Mouse (Mus musculus): ENCODE data around the gene Pot1b.

Pot1b gene

DNA sequence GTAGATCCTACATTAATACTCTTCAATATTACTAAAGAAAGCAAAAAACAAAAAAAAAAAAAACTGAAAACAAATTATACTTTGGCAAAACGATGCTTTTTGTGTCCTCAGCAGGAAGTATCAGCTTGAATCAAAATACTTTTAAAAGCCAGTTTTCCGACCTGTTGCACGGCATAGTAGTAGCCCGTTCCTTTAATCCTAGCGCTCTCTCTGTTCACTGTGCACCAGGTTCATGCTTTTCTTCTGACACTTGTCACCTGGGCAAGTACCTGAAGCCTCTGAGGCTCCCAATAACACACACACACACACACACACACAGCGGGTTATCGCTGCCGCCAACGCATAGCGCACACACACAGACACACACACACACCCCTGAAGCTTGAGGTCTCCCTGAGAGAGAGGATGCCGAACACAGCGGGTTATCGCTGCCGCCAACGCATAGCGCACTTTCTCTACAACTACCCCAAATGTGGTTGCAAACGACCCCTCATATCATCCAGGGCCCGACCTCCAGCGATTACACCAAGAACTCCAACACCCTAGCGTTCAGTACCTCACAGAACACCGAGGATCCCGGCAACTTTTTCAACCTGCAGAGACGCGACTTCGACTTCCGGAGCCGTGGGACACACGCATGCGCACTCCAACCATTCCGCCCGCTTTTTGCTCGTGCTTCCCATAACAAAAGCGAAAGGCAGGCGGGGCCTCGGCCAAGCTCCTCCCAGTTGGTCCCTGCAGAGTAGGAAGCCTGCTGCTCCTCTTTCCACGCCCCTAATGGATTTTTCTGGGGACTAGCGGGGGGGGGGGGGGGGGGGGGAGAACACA, at the start of gene Pot1b:
Gene Pot1b (minus strand): TSS at position 645 of the 828 bp plus-strand sequence.
- DNase-seq (ENCODE audit: low spot score in 2 of 2): peak; percentile 88 to 95

DNA sequence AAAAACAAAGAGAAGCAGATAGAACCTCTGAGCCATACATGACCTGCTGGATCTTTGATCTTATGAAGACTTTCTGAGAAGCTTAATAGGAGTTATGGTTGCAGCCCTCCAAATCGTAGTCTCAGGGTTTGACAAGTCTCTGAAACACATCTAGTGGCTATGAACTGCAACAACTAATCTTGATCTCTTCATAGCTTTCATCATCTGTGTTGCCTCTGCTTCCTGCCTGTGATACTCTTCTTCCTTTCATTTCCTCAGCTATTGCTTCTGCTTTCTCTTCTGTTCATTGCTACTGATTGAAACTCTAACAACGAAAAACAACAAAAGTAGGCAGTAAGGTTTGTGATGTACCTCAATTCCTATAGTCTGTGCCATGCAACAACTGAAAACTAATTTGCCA, 38.7 kb upstream of the Pot1b start:
- DNase-seq (ENCODE audit: low spot score in 2 of 2): no peak

DNA sequence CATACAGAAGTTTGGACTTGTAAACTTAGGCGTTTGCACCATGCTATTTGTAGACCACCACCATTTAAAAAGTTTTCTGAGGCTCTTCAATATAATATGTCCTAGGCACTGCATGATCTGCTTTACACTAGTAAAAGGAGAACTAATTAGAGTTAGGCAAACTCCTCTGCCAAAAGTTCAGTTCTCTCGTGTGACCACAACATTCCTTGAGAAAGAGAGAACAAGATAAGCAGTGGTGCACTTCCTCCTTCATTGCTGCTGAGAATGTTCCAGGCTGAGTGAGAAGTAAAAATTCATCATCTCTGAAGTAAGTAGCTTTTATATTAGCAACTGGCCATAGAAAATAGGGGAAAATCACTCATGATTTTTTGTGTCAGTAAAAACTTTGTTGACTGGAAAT, 37.4 kb upstream of the Pot1b start, which contains the start of gene Adgre4:
Gene Adgre4 (plus strand): TSS at position 199 of the 400 bp plus-strand sequence.
- no peak for DNase-seq (ENCODE audit: low spot score in 2 of 2)

DNA sequence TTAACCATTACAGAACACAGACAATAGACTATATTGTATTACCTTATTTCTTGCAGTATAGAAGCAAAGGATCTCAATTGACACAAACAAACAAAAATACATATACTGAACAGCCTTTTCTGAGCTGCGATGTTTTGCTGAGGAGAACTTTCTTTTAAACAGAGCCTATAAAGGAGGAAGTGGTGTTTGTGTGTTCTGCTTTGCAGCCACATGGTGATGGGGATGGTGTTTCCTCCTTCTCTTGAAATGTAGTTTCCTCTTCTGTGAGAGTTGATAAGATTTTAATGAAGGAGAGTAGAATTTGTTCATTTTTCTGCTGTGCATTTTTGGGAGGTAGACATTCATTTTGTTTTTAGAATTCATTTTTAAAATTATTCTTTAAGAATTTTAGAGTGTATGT, 24.2 kb upstream of the Pot1b start:
- no peak for DNase-seq (ENCODE audit: low spot score in 2 of 2)

DNA sequence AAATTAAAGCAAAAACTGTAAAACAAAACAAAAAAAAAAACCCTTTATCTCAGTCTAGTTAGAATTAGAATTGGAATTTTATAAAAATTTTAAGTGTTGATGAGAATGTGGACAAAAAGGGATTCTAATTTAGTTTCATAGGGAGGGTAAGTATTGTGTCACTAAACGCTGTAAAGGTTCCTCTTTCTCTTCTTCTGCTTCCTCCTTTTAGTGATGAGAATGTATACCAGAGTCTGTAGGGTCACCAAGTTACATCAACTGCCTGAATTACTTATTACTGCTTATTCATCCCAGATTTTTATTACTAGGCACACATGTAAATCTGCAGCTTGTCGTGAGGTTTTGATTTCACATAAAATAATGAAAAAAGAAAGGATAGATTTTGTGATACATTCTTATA, 13.8 kb upstream of the Pot1b start:
- no peak for DNase-seq (ENCODE audit: low spot score in 2 of 2)

DNA sequence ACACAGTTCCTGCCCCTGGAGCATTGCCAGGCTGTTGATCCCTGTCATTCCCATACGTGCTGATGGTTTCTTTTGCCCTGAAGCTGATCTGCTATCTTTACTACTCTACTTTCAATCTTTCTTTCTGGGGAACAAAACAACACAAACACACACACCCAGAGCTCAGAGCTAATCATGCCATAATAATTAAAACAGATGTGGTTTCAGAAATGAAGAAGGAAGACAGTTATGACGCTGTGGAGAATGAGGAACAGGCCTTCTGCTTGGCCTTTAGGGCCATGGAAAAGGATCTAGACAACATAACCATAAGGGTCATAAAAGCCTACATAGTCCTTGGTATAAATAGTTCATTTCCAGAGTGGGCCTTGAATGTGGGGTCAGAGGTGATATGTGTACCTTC, 9.8 kb upstream of the Pot1b start:
- no peak for DNase-seq (ENCODE audit: low spot score in 2 of 2)

DNA sequence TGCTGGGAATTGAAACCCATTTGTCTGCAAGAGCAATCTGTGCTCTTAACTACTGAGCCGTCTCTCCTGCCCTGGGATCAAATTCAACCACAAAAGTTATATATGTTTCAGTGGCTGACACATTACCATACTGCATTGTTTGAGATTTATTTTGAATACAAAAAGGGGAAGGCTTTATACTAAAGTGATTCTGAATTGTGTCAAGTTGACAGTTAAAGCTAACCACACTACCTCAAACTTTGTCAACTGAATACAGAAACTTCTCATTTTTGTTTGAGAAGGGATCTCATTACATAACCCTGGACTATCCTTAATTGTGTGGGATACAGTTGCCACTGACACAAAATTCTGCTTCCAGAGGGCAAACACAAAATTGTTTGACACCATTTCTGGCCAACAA, 8.8 kb upstream of the Pot1b start:
- DNase-seq (ENCODE audit: low spot score in 2 of 2): no peak

DNA sequence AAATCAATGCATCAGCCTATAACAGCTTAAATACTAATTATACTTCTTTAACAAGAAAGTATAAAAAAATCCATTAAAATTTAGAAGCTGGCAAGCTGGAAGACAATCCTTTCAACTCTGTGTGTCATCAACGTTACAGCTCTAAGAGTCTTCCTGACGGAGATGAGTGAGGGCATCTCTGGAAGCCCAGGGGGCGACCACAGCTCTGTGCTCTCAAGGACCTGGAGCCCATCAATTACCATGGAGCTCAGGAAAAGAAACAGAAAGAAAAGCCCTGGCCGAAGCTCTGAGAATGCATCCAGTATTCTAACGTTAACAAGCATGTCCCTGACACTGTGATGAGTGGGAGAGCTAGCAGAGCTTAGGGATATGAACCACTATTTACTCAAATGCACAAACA, 9.6 kb downstream of the Pot1b start:
- no peak for DNase-seq (ENCODE audit: low spot score in 2 of 2)

DNA sequence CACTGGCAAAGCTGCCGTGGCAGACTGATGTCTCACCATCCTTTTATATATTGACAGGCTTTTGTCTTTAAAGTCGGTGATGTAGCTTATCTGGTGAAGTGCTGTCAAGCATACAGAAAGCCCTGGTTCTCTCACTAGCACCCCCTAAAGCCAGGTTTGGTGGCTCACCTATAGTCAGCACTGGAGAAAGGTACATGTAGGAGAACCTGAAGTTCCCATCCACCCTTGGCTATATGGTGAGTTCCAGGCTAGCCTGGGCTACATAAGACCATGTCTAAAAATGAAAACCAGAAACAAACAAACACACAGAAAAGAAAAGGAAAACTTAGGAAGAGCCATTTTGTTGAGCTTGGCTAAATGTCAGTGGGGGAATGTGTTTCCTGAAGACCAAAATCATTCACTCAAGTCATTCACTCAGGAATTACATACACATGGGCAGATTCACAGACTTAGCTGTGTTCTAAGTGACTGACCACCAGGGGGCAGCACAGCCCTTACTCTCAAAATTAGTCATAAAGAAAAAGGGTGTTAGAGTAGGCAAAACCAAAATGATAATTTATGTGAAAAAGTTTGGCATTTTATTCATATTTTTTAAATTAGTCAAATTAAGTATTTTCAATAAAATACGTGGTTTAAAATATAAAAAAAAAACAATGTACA, 10.1 kb downstream of the Pot1b start:
- DNase-seq (ENCODE audit: low spot score in 2 of 2): peak; percentile 60 to 87

DNA sequence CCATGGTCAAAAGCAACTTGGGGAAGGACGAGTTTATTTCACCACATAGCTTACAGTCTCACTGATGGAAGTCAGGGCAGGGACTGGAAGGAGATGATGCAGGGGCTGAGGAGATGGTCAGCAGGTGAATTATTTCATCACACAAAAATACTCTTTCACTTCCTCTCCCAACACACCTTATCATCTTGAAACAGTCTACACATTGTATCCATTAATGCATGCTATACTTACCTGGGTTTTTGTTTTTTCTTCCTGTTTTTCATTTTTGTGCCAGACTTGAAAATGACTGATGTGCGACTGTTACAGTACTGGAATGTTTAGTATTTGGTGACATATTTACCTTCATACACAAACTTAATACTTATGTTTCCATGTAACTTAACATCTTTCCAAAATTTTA, 13.0 kb downstream of the Pot1b start:
- DNase-seq (ENCODE audit: low spot score in 2 of 2): no peak

DNA sequence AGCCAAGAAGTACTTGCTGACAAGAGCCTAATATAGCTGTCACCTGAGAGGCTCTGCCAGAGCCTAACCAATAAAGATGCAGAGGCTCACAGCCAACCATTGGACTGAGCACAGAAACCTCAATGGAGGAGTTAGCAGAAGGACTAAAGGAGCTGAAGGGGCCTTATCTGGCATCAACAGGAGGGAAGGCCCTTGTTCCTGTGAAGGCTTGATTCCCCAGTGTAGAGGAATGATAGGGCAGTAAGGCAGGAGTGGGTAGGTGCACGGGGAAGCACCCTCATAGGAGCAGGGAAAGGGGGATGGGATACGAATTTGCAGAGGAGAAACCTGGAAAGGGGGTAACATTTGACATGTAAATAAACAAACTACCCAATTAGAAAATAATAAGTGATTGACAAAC, 51.3 kb downstream of the Pot1b start:
- no peak for DNase-seq (ENCODE audit: low spot score in 2 of 2)

DNA sequence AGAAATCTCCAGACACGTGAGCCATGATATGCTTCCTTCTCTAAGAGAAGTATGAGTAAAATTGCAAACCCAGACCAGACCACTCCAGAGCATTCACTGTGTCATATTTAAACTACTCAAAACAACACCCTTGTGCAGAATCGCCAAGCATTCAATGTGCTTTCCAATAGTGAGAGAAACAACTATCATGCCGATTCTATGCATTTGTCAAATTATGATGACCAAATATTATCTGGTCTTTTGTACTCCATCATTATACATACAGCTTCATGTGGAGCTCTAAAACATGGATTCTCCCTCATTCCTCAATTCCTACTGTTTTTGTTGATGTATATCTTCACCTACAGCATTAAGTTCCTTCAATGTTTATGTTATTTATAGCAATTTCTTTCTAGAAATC, 87.3 kb downstream of the Pot1b start, which contains the start of gene Vmn2r118:
Gene Vmn2r118 (minus strand): TSS at position 101 of the 400 bp plus-strand sequence.
- DNase-seq (ENCODE audit: low spot score in 2 of 2): no peak
